Comparison of ENCODE assay signal across 9 mouse cellular contexts in the genomic region with DNA sequence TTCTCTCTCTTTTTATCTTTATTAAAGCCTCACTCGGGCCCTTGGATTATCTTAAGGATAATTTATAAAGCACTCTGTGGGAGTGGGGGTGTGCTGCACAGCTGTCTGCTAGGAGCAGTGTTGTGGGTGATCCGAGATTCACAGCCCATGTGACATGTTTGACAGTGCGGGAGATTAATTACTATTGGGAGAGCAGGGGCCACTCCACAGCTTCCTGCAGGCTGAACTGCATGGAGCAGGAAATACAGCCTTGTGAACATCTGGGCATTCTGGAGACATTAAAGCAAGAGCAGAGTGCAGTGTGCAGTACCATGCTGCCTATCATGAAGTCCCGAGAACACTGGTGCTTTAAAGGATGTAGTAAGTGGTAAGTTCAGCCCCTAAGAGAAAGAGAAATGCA.
A peak's percentile ranks its signal among the peaks of the same experiment; 100 is the strongest.
DNase-seq lines count a peak whose midpoint lies in the region; ATAC-seq lines count a peak whose summit lies in the region.
"Had no signal": no experiment of that assay in that cellular context is flagged by ENCODE, and none has a peak within 500 bp of the region (broad histone marks: within the 10 kb centered on the region; RNA-seq: fewer than 3 reads in every experiment).

No protein-coding gene starts in this region.

- H3K27ac ChIP-seq in heart, embryonic 11.5 days (ENCODE audit: low read depth, low read length): peak overlapping the region; percentile 18
- no peak overlapping the region for H3K27ac ChIP-seq in intestine, embryonic 14.5 days (ENCODE audit: low read depth)
- no peak overlapping the region for H3K27ac ChIP-seq in stomach, embryonic 16.5 days (ENCODE audit: low read length)
- H3K27ac ChIP-seq: macrophage had no signal

- H3K9me3 ChIP-seq in heart, embryonic 11.5 days (replicated peaks; ENCODE audit: control insufficient read depth, low read length): no peaks in the 10 kb centered on the region
- H3K9me3 ChIP-seq in intestine, embryonic 14.5 days (ENCODE audit: control insufficient read depth, low read length): no peaks in the 10 kb centered on the region
- 0 out of 2 replicates have a peak, but pooled peaks cover 3% of the 10 kb centered on the region for H3K9me3 ChIP-seq in stomach, embryonic 16.5 days (replicated peaks; ENCODE audit: control insufficient read depth, low read length)

- ATAC-seq in heart, embryonic 11.5 days (replicated peaks; ENCODE audit: insufficient number of reproducible peaks, low FRiP score, low TSS enrichment): 0 out of 2 replicates have a peak, but pooled peaks have one; percentile 32
- ATAC-seq in intestine, embryonic 14.5 days (replicated peaks; ENCODE audit: low FRiP score, low TSS enrichment, low read depth): peak; percentile 74
- ATAC-seq in stomach, embryonic 16.5 days (ENCODE audit: insufficient read depth, low FRiP score): peak; percentile 65; the same call in 1 of the 2 replicates

- no peaks in the 10 kb centered on the region for H3K36me3 ChIP-seq in heart, embryonic 11.5 days (ENCODE audit: control insufficient read depth, insufficient read depth, low read length)
- H3K36me3 ChIP-seq in intestine, embryonic 14.5 days (ENCODE audit: control insufficient read depth, insufficient read depth, low read length): no peaks in the 10 kb centered on the region
- no peaks in the 10 kb centered on the region for H3K36me3 ChIP-seq in stomach, embryonic 16.5 days (ENCODE audit: control insufficient read depth, insufficient read depth, low read length)

- H3K4me2 ChIP-seq in heart, embryonic 11.5 days: peak overlapping the region; percentile 37
- H3K4me2 ChIP-seq in intestine, embryonic 14.5 days (ENCODE audit: low read length): peak overlapping the region; percentile 18; the same call in 1 of the 2 replicates
- H3K4me2 ChIP-seq in stomach, embryonic 16.5 days (ENCODE audit: low read depth, low read length): no peak overlapping the region

- WGBS in heart, embryonic 11.5 days (ENCODE audit: insufficient replicate concordance): 12% methylated on average over 4 of the region's 4 CpGs
- 8% methylated on average over 4 of the region's 4 CpGs for WGBS in intestine, embryonic 14.5 days
- WGBS in stomach, embryonic 16.5 days: 9% methylated on average over 4 of the region's 4 CpGs

- H3K4me1 ChIP-seq in heart, embryonic 11.5 days (ENCODE audit: control insufficient read depth, insufficient read depth, low read length): peaks cover 21% of the 10 kb centered on the region
- peaks cover 13% of the 10 kb centered on the region for H3K4me1 ChIP-seq in intestine, embryonic 14.5 days (replicated peaks; ENCODE audit: control insufficient read depth, insufficient read depth, low read length)
- peaks cover 10% of the 10 kb centered on the region; the same call in 1 of the 2 replicates for H3K4me1 ChIP-seq in stomach, embryonic 16.5 days (ENCODE audit: control insufficient read depth, insufficient read depth, low read length)

- H3K4me3 ChIP-seq in heart, embryonic 11.5 days (ENCODE audit: low read depth, low read length): peak overlapping the region; percentile 6; the same call in 1 of the 2 replicates
- no peak overlapping the region for H3K4me3 ChIP-seq in intestine, embryonic 14.5 days (ENCODE audit: low read depth, low read length)
- H3K4me3 ChIP-seq in stomach, embryonic 16.5 days (replicated peaks; ENCODE audit: low read length): no peak overlapping the region

- H3K27me3 ChIP-seq in heart, embryonic 11.5 days (ENCODE audit: control insufficient read depth, insufficient read depth, low read length): no peaks in the 10 kb centered on the region
- H3K27me3 ChIP-seq in intestine, embryonic 14.5 days (replicated peaks; ENCODE audit: control insufficient read depth, insufficient read depth, low read length): no peaks in the 10 kb centered on the region
- H3K27me3 ChIP-seq in stomach, embryonic 16.5 days (ENCODE audit: control insufficient read depth, insufficient read depth, low read length): no peaks in the 10 kb centered on the region

- H3K9ac ChIP-seq in heart, embryonic 11.5 days (ENCODE audit: low read depth, low read length): no peak overlapping the region
- no peak overlapping the region for H3K9ac ChIP-seq in intestine, embryonic 14.5 days (ENCODE audit: low read length)
- no peak overlapping the region for H3K9ac ChIP-seq in stomach, embryonic 16.5 days (ENCODE audit: low read length)

- DNase-seq in heart, postnatal 4 days: no peak
- peak; percentile 4 for DNase-seq in right cerebral cortex, postnatal 25 days
- DNase-seq in right cerebral cortex, postnatal 14 days: no peak
- DNase-seq in intestine, embryonic 14.5 days (ENCODE audit: low spot score): peak; percentile 55
- no peak for DNase-seq in adrenal gland, adult 18-20 months (ENCODE audit: low spot score in 2 of 2)
- DNase-seq in urinary bladder, postnatal 10 days (ENCODE audit: low spot score): no peak

Comparison
In these comparisons a context has a peak if more than half of its experiments do, and no peak if none do; other contexts are left out.
1. DNase-seq: peak in right cerebral cortex, postnatal 25 days (single experiment) and intestine, embryonic 14.5 days (single experiment); none in heart, postnatal 4 days (single experiment), right cerebral cortex, postnatal 14 days (single experiment), adrenal gland, adult 18-20 months (0 of 2) and urinary bladder, postnatal 10 days (single experiment).
2. Peak in every context shown above with its lines, with median percentiles within 50 percentile points of each other: ATAC-seq.